Mouse (Mus musculus) heart, embryonic 11.5 days (tissue): ENCODE measurements around the gene Hoxb3. TPM values are rescaled to one million over a fixed set of nuclear protein-coding genes. Genes with fewer than 3 reads are reported as not detected.

Experiments used
- ATAC-seq: fragments of 200-750 bp; cut with Nextera tagmentation; replicated peaks from 2 replicates; pipeline ENCODE4 v1.8.0; 2017; ENCODE audit warnings: moderate library complexity; ENCODE audit not compliant: insufficient number of reproducible peaks, low FRiP score, low TSS enrichment
- H3K27ac ChIP-seq: fragments of 300-500 bp; sonication (generic); 2 replicates; pipeline ENCODE4 v1.5.1; 2014; ENCODE audit warnings: mild to moderate bottlenecking, low read depth, low read length
- H3K27me3 ChIP-seq: fragments of 300-500 bp; sonication (generic); 2 replicates; pipeline ENCODE4 v1.6.1; 2014; ENCODE audit warnings: mild to moderate bottlenecking, low read length, mixed read lengths; ENCODE audit not compliant: control insufficient read depth, insufficient read depth
- H3K36me3 ChIP-seq: fragments of 300-500 bp; sonication (generic); 2 replicates; pipeline ENCODE4 v1.6.1; 2014; ENCODE audit warnings: mild to moderate bottlenecking, low read length, moderate library complexity, mixed read lengths; ENCODE audit not compliant: control insufficient read depth, insufficient read depth
- H3K4me1 ChIP-seq: fragments of 300-500 bp; sonication (generic); 2 replicates; pipeline ENCODE4 v1.6.1; 2014; ENCODE audit warnings: low read length; ENCODE audit not compliant: control insufficient read depth, insufficient read depth
- H3K4me2 ChIP-seq: fragments of 300-500 bp; sonication (generic); 2 replicates; pipeline ENCODE4 v1.6.1; 2014; ENCODE audit warnings: mild to moderate bottlenecking, moderate library complexity
- H3K4me3 ChIP-seq: fragments of 300-500 bp; sonication (generic); 2 replicates; pipeline ENCODE4 v1.5.1; 2014; ENCODE audit warnings: low read depth, low read length
- H3K9ac ChIP-seq: fragments of 300-500 bp; sonication (generic); 2 replicates; pipeline ENCODE4 v1.6.1; 2014; ENCODE audit warnings: mild to moderate bottlenecking, low read depth, low read length, moderate library complexity
- H3K9me3 ChIP-seq: fragments of 300-500 bp; sonication (generic); replicated peaks from 2 replicates; pipeline ENCODE4 v1.6.1; 2016; ENCODE audit warnings: low read length; ENCODE audit not compliant: control insufficient read depth
- WGBS: fragments of 180-500 bp; shearing (Covaris S2); extraction: QIAGEN DNeasy Blood & Tissue Kit; methylation state at CpG from one replicate; pipeline ENCODE4 v1.1.7; 2014; ENCODE audit not compliant: insufficient replicate concordance; 5-methylcytosine and 5-hydroxymethylcytosine counted together
- polyA plus RNA-seq: library from polyadenylated mRNA; unstranded; fragments of >200 nt; fragmentation: Nextera tagmentation; extraction: Ambion mirVana; gene quantifications from 2 replicates; pipeline ENCODE4 v1.2.1, GENCODE M21; 2014

The Hoxb3 gene
- polyA plus RNA-seq, 1 experiment from 2014 or later, result 0.74 TPM

DNA sequence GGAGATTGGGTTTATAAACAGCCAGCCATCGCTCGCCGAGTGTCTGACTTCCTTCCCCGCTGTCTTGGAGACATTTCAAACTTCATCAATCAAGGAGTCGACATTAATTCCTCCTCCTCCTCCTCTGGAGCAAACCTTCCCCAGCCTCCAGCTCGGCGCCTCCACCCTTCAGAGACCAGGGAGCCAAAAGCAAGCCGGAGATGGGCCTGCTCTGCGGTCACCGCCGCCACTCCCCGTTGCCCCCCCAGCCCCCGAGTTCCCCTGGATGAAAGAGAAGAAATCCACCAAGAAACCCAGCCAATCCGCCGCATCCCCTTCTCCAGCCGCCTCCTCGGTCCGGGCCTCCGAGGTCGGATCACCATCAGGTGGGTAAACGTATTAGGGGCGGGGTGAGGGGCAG, 28.7 kb downstream of the Hoxb3 start:
- H3K9ac ChIP-seq, result peak overlapping the region; percentile 84
- ATAC-seq, result no peak
- peaks cover 77% of the 10 kb centered on the region for H3K27me3 ChIP-seq
- peak overlapping the region; percentile 76 for H3K4me2 ChIP-seq
- no peaks in the 10 kb centered on the region for H3K9me3 ChIP-seq
- peaks cover 11% of the 10 kb centered on the region for H3K4me1 ChIP-seq
- peak overlapping the region; percentile 58 for H3K4me3 ChIP-seq
- H3K36me3 ChIP-seq, result no peaks in the 10 kb centered on the region
- WGBS, result 2% methylated on average over 22 of the region's 22 CpGs
- H3K27ac ChIP-seq, result peak overlapping the region; percentile 87

DNA sequence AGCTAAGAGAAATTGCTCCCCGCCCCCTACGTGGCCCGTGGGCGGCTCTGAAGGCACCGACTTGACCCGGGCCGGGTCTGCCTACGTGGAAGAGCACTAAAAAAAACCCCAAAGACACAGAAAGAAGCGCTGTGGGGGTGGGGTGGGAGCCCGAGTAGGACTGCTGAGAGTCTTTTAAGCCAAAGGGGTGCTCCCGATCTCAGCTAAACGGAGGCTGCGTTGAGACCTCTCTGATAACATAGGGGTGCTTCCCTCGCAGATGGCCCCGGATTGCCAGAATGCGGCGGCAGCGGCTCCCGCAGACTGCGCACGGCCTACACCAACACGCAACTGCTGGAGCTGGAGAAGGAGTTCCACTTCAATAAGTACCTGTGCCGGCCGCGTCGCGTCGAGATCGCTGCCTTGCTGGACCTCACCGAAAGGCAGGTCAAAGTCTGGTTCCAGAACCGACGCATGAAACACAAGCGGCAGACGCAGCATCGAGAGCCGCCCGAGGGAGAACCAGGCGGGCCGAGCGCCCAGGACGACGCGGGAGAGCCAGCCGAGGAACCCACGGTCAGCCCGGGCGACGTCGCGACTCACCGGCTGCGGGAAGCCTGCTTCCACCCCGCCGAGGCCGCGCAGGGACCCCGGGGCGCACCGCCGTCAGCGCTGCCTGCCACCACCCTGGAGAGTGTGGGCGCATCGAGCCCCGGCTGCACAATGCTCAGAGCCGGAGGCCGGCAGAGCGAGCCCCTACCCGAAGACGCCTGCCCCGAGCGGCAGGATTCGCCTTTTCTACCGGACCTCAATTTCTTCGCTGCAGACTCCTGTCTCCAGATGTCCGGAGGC, 29.8 kb downstream of the Hoxb3 start:
- H3K9ac ChIP-seq, result peak overlapping the region; percentile 84
- no peaks in the 10 kb centered on the region for H3K36me3 ChIP-seq
- peaks cover 78% of the 10 kb centered on the region for H3K27me3 ChIP-seq
- ATAC-seq, result no peak
- peak overlapping the region; percentile 87 for H3K27ac ChIP-seq
- no peaks in the 10 kb centered on the region for H3K9me3 ChIP-seq
- H3K4me2 ChIP-seq, result peak overlapping the region; percentile 76
- peaks cover 11% of the 10 kb centered on the region for H3K4me1 ChIP-seq
- peak overlapping the region; percentile 58 for H3K4me3 ChIP-seq
- WGBS, result under 1% methylated on average over 75 of the region's 75 CpGs

DNA sequence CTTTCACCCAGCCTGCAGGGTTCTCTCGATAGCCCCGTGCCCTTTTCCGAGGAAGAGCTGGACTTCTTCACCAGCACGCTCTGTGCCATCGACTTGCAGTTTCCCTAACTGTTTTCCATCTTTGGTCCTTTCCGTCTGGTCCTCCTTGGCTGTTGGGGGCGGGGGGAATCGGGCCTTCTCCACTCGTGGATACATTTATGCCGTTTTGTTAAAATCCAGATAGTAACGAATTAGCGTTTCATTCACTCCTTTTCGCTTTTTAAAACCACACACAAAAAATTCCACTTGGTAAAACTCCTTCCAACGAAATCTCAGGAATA, 30.4 kb downstream of the Hoxb3 start:
- no peaks in the 10 kb centered on the region for H3K9me3 ChIP-seq
- peaks cover 75% of the 10 kb centered on the region for H3K27me3 ChIP-seq
- peak overlapping the region; percentile 87 for H3K27ac ChIP-seq
- H3K4me3 ChIP-seq, result peak overlapping the region; percentile 58
- peak overlapping the region; percentile 76 for H3K4me2 ChIP-seq
- peaks cover 11% of the 10 kb centered on the region for H3K4me1 ChIP-seq
- WGBS, result under 1% methylated on average over 14 of the region's 14 CpGs
- peak overlapping the region; percentile 84 for H3K9ac ChIP-seq
- ATAC-seq, result no peak
- no peaks in the 10 kb centered on the region for H3K36me3 ChIP-seq

DNA sequence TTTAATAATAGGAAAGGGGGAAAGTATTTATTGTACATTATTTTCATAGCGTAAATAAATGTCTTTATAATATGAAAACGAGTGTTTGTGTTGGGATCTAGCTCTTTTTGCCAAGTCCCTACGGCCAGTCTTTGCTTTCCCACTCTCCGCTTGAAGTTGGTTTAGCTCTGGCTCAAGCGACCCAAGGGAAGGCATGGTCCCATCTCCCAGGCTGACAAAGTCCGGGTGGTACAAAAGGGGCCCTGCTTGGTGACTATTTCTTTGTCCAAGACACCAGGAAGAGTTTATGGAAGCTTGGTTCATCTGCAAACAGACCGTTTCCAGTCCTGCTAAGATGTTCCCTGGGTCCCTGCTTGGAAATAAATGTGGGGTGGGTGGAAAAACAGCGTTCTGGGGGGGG, 30.8 kb downstream of the Hoxb3 start:
- Histone ChIP-seq H3K4me1 (peaks cover 11% of the 10 kb centered on the region), H3K4me3 (peak overlapping the region; percentile 28), H3K27me3 (peaks cover 70% of the 10 kb centered on the region), H3K9me3 (no peaks in the 10 kb centered on the region), H3K9ac (peak overlapping the region; percentile 59), H3K27ac (peak overlapping the region; percentile 55; the same call in 1 of the 2 replicates), H3K4me2 (peak overlapping the region; percentile 61), H3K36me3 (no peaks in the 10 kb centered on the region)
- ATAC-seq, result no peak
- WGBS, result 12% methylated on average over 8 of the region's 8 CpGs

DNA sequence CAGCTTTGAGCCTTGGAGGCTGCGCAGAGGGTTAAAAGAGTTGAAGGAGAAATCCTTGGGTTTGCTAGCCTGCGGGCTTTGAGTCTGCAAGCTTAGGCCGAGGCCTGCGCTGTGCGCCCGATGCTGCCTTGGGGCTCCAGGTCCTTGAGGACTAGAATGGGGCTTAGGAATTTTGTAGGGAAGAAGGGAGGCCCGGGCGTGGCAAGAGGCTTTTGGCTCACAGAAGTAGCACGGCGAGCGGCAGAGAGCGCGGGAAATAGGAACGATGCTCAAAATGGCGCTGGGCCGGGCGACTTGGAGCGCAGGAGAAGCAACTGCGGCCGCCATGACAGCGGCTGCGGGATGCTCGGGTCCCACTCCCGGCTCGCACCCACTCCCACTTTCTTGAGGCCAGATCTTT, 31.2 kb downstream of the Hoxb3 start:
- Histone ChIP-seq H3K27me3 (peaks cover 66% of the 10 kb centered on the region), H3K4me3 (peak overlapping the region; percentile 28), H3K36me3 (no peaks in the 10 kb centered on the region), H3K9ac (peak overlapping the region; percentile 59), H3K4me1 (peaks cover 11% of the 10 kb centered on the region), H3K27ac (peak overlapping the region; percentile 55), H3K4me2 (peak overlapping the region; percentile 61), H3K9me3 (no peaks in the 10 kb centered on the region)
- no peak for ATAC-seq
- under 1% methylated on average over 25 of the region's 25 CpGs for WGBS

DNA sequence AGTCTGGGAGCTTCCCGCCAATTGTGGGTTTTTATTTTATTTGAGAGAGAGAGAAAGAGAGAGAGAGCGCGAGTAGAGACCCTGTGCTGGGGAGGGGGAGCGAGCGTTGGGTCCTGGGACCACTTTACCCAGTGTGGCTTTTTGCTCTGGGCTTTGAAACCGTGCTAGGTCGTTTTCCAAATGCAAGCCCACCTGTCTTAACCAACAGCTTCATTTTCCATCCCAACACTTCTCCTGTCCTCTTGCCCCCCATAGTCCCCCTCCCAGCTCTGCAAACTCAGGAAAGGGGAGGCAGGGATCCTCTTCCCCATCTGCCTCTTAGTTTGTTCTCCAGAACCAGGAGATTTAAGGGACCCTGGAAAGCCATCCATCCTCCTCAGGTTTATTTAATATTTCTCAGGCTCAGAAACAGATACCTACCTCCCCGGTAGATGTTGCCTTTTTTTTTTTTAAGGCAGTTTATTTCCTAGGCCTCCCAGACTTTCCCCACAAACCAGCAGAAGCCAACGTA, 31.7 kb downstream of the Hoxb3 start:
- ATAC-seq, result no peak
- H3K27ac ChIP-seq, result no peak overlapping the region

DNA sequence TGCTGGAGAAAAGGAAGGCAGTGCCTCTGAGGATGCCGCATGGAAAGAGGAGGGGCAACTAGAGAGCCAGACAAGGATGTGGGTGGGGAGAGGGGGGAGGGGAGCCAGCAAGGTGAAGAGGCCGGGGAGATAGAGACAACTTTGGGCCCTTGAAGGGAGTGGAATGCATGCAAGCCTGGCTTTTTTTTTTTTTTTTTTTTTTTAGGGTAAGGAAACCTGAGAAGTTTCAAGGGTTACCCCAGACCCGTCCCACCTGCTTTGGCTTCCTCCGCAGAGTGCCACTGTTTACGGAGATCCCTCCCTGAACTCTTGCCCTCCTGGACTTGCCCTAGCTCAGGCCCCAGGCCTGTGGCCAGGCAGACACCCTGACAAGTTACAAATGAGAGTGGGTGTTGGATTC, 40.7 kb downstream of the Hoxb3 start:
- peaks cover 67% of the 10 kb centered on the region for H3K27me3 ChIP-seq
- 5% methylated on average over 5 of the region's 5 CpGs for WGBS
- no peaks in the 10 kb centered on the region for H3K9me3 ChIP-seq
- H3K36me3 ChIP-seq, result no peaks in the 10 kb centered on the region
- no peak overlapping the region for H3K4me2 ChIP-seq
- H3K4me1 ChIP-seq, result peaks cover 5% of the 10 kb centered on the region; the same call in 1 of the 2 replicates
- no peak; the same call in 1 of the 2 replicates for ATAC-seq
- H3K9ac ChIP-seq, result no peak overlapping the region
- H3K4me3 ChIP-seq, result no peak overlapping the region
- H3K27ac ChIP-seq, result no peak overlapping the region

More for the DNA sequence above, 31.7 kb downstream of the Hoxb3 start:
- Histone ChIP-seq H3K4me2 (peak overlapping the region; percentile 61), H3K9me3 (no peaks in the 10 kb centered on the region), H3K9ac (peak overlapping the region; percentile 59), H3K36me3 (no peaks in the 10 kb centered on the region), H3K4me3 (peak overlapping the region; percentile 28), H3K4me1 (peaks cover 11% of the 10 kb centered on the region), H3K27me3 (peaks cover 61% of the 10 kb centered on the region)
- 9% methylated on average over 9 of the region's 9 CpGs for WGBS

DNA sequence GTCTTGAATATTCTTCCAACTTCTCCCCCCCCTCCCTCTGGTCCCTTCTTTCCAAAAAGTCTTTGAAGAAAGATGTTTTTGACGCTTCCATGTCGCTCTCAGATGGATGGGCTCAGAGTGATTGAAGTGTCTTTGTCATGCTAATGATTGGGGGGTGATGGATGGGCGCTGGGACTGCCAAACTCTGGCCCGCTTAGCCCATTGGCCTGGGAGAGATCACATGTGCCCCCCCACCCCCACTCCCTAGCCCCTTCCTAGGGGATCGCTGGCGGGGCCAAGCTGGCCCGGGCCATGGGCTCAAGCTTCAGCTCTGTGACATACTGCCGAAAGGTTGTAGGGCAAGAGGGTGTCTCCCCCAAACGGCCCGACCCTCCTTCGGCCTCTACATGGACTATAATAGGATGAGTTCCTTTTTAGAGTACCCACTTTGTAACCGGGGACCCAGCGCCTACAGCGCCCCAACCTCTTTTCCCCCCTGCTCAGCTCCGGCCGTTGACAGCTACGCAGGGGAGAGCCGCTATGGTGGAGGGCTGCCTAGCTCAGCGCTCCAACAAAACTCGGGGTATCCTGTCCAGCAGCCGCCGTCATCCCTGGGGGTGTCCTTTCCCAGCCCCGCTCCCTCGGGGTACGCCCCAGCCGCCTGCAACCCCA, 42.4 kb downstream of the Hoxb3 start, which contains the start of gene Hoxb1:
Gene Hoxb1 (plus strand): TSS at position 312 of the 651 bp plus-strand sequence.
- WGBS, result 7% methylated on average over 26 of the region's 26 CpGs
- ATAC-seq, result no peak
- no peak within 1 kb of the TSS for H3K9ac ChIP-seq
- H3K9me3 ChIP-seq, result no peaks in the 10 kb centered on the region
- peak within 1 kb of the TSS; percentile 47 for H3K4me2 ChIP-seq
- peaks cover 5% of the 10 kb centered on the region; the same call in 1 of the 2 replicates for H3K4me1 ChIP-seq
- no peaks in the 10 kb centered on the region for H3K36me3 ChIP-seq
- no peak within 1 kb of the TSS for H3K27ac ChIP-seq
- H3K27me3 ChIP-seq, result peaks cover 83% of the 10 kb centered on the region
- H3K4me3 ChIP-seq, result peak within 1 kb of the TSS; percentile 21
